ENCODE assay signal across 8 mouse cellular contexts in genomic region chr11:75631561-75632225, GRCm38 (mm10). TPM values are rescaled to one million over a fixed set of nuclear protein-coding genes. Genes with fewer than 3 reads are reported as not detected.
A peak's percentile ranks its signal among the peaks of the same experiment; 100 is the strongest.
DNase-seq lines count a peak whose midpoint lies in the region; ATAC-seq lines count a peak whose summit lies in the region.

No protein-coding gene starts in this region.

- H3K27me3 ChIP-seq in heart, embryonic 16.5 days (ENCODE audit: control insufficient read depth, insufficient read depth, low read length), result no peaks in the 10 kb centered on the region
- no peaks in the 10 kb centered on the region for H3K27me3 ChIP-seq in limb, embryonic 13.5 days

- H3K4me1 ChIP-seq in heart, embryonic 16.5 days (ENCODE audit: control insufficient read depth, insufficient read depth, low read length), result peaks cover 18% of the 10 kb centered on the region
- peaks cover 24% of the 10 kb centered on the region for H3K4me1 ChIP-seq in limb, embryonic 13.5 days

- intact Hi-C loops in heart, postnatal 25 days (cut with DNase I), result loop anchor here (5.0 kb wide), 1 partner anchor 46 kb away; the partner anchor contains the start of gene Crk

- WGBS in heart, embryonic 16.5 days, result 8% methylated on average over 13 of the region's 13 CpGs
- WGBS in limb, embryonic 13.5 days, result 13% methylated on average over 13 of the region's 13 CpGs

- H3K4me3 ChIP-seq in heart, embryonic 16.5 days (ENCODE audit: low read length), result peak overlapping the region; percentile 91
- peak overlapping the region; percentile 65 for H3K4me3 ChIP-seq in limb, embryonic 13.5 days

- H3K27ac ChIP-seq in heart, embryonic 16.5 days (ENCODE audit: low read length), result peak overlapping the region; percentile 14; the same call in 1 of the 2 replicates
- H3K27ac ChIP-seq in limb, embryonic 13.5 days, result no peak overlapping the region

- no peak for ATAC-seq in heart, embryonic 16.5 days (replicated peaks; ENCODE audit: extremely low read depth, insufficient read depth, low FRiP score)
- ATAC-seq in limb, embryonic 13.5 days (ENCODE audit: low FRiP score, low read depth), result no peak

- H3K36me3 ChIP-seq in heart, embryonic 16.5 days (ENCODE audit: control insufficient read depth, insufficient read depth), result peaks cover 17% of the 10 kb centered on the region
- H3K36me3 ChIP-seq in limb, embryonic 13.5 days, result peaks cover 27% of the 10 kb centered on the region

- H3K4me2 ChIP-seq in heart, embryonic 16.5 days (ENCODE audit: low read depth, low read length), result peak overlapping the region; percentile 95
- peak overlapping the region; percentile 87 for H3K4me2 ChIP-seq in limb, embryonic 13.5 days (replicated peaks)

- no peaks in the 10 kb centered on the region for H3K9me3 ChIP-seq in heart, embryonic 16.5 days (replicated peaks; ENCODE audit: control insufficient read depth, low read length)
- H3K9me3 ChIP-seq in limb, embryonic 13.5 days, result no peaks in the 10 kb centered on the region

- H3K9ac ChIP-seq in heart, embryonic 16.5 days (ENCODE audit: low read length), result peak overlapping the region; percentile 84
- peak overlapping the region; percentile 73 for H3K9ac ChIP-seq in limb, embryonic 13.5 days

- DNase-seq in heart, adult 18-20 months, result peak; percentile 52 to 60
- DNase-seq in heart, postnatal 25 days (ENCODE audit: low spot score), result no peak
- peak; percentile 33 for DNase-seq in c-Kit-positive CD71-positive TER-119-positive erythroid progenitor cells, embryonic 14.5 days (ENCODE audit: low spot score)
- peak; percentile 66 for DNase-seq in naive thymus-derived CD4-positive, alpha-beta T cell, adult 2 months (ENCODE audit: low read depth)
- DNase-seq in urinary bladder, adult 2 months (ENCODE audit: low spot score), result no peak
- no peak for DNase-seq in urinary bladder, postnatal 25 days (ENCODE audit: low spot score)

RNA-seq across cellular contexts. Expression of gene Inpp5k, which starts 0.9 kb away (rescaled TPM):
- total RNA-seq in heart, adult 18-20 months (2021), result 10 to 100 TPM; 24.1 to 28.3 TPM
- total RNA-seq in heart, postnatal 25 days (2021), result 10 to 100 TPM; 27.8 to 29.8 TPM
- polyA plus RNA-seq in heart, embryonic 16.5 days (2015; fragmentation: Nextera tagmentation; extraction: Ambion mirVana), result 29.1 and 31.1 TPM in 2 replicates
- 21.1 and 22.0 TPM in 2 replicates for polyA plus RNA-seq in limb, embryonic 13.5 days (2015; fragmentation: Nextera tagmentation; extraction: Ambion mirVana)
- 61.9 and 68.7 TPM in 2 replicates for polyA plus RNA-seq in urinary bladder, adult 2 months (2012; rRNA removed)

RNA-seq across cellular contexts. Expression of gene Myo1c, which starts 18.6 kb away (rescaled TPM):
- 10 to 100 TPM; 87.2 to 96.1 TPM for total RNA-seq in heart, adult 18-20 months (2021)
- total RNA-seq in heart, postnatal 25 days (2021), result 100 to 1,000 TPM; 119 to 132 TPM
- 72.4 and 83.8 TPM in 2 replicates for polyA plus RNA-seq in heart, embryonic 16.5 days (2015; fragmentation: Nextera tagmentation; extraction: Ambion mirVana)
- polyA plus RNA-seq in limb, embryonic 13.5 days (2015; fragmentation: Nextera tagmentation; extraction: Ambion mirVana), result 34.2 and 38.0 TPM in 2 replicates
- 126 and 135 TPM in 2 replicates for polyA plus RNA-seq in urinary bladder, adult 2 months (2012; rRNA removed)

RNA-seq across cellular contexts. Expression of gene Pitpna, which starts 43.8 kb away (rescaled TPM):
- total RNA-seq in heart, adult 18-20 months (2021), result 100 to 1,000 TPM in 1 of 2 experiments, 10 to 100 TPM in 1; 98.2 to 107 TPM
- total RNA-seq in heart, postnatal 25 days (2021), result 100 to 1,000 TPM; 108 to 115 TPM
- polyA plus RNA-seq in heart, embryonic 16.5 days (2015; fragmentation: Nextera tagmentation; extraction: Ambion mirVana), result 68.0 and 78.0 TPM in 2 replicates
- 60.9 and 62.5 TPM in 2 replicates for polyA plus RNA-seq in limb, embryonic 13.5 days (2015; fragmentation: Nextera tagmentation; extraction: Ambion mirVana)
- polyA plus RNA-seq in urinary bladder, adult 2 months (2012; rRNA removed), result 148 and 178 TPM in 2 replicates

RNA-seq across cellular contexts. Expression of gene Crk, which starts 47.4 kb away (rescaled TPM):
- total RNA-seq in heart, adult 18-20 months (2021), result 10 to 100 TPM; 83.6 to 87.8 TPM
- total RNA-seq in heart, postnatal 25 days (2021), result 10 to 100 TPM; 81.3 to 88.2 TPM
- 99.6 and 101 TPM in 2 replicates for polyA plus RNA-seq in heart, embryonic 16.5 days (2015; fragmentation: Nextera tagmentation; extraction: Ambion mirVana)
- 126 and 128 TPM in 2 replicates for polyA plus RNA-seq in limb, embryonic 13.5 days (2015; fragmentation: Nextera tagmentation; extraction: Ambion mirVana)
- polyA plus RNA-seq in urinary bladder, adult 2 months (2012; rRNA removed), result 84.0 and 86.6 TPM in 2 replicates

Comparison
In these comparisons a context has a peak if more than half of its experiments do, and no peak if none do; other contexts are left out.
1. DNase-seq: peak in heart, adult 18-20 months (2 of 2), c-Kit-positive CD71-positive TER-119-positive erythroid progenitor cells, embryonic 14.5 days (single experiment) and naive thymus-derived CD4-positive, alpha-beta T cell, adult 2 months (single experiment); none in heart, postnatal 25 days (single experiment), urinary bladder, adult 2 months (single experiment) and urinary bladder, postnatal 25 days (single experiment).